Mouse (Mus musculus): ENCODE data around the gene Kansl1. TPM values are rescaled to one million over a fixed set of nuclear protein-coding genes. Genes with fewer than 3 reads are reported as not detected.
A peak's percentile ranks its signal among the peaks of the same experiment; 100 is the strongest.

The Kansl1 gene
- total and polyA plus RNA-seq, 3 experiments = 17.3 to 48.4 (median 24.7) TPM

- TF ChIP-seq MAX (IDR thresholded peaks at IDR 0.05; ENCODE audit: low read length) = no peak
- TF ChIP-seq MAZ (IDR thresholded peaks at IDR 0.05; ENCODE audit: low read depth, low read length) = no peak
- no peak for TF ChIP-seq JUND (conservative IDR thresholded peaks at IDR 0.05; ENCODE audit: low read depth, low read length)
- peak; percentile 96 for TF ChIP-seq CHD1 (IDR thresholded peaks at IDR 0.05; ENCODE audit: low read depth, low read length)
- 0 out of 2 replicates have a peak, but pooled peaks have one; percentile 6 for TF ChIP-seq MAFK (IDR thresholded peaks at IDR 0.05; ENCODE audit: insufficient replicate concordance, low read length)
- TF ChIP-seq TCF12 (IDR thresholded peaks at IDR 0.05; ENCODE audit: low read depth, low read length) = no peak
- TF ChIP-seq MEF2A (IDR thresholded peaks at IDR 0.05; ENCODE audit: borderline replicate concordance, low read depth, low read length) = no peak
- TF ChIP-seq PAX5 (IDR thresholded peaks at IDR 0.05; ENCODE audit: low read length) = no peak
- no peak for TF ChIP-seq UBTF (IDR thresholded peaks at IDR 0.05; ENCODE audit: low read depth, low read length)
Observed at GRCm38 (mm10) chr11:104440521-104441474, 27.9 kb downstream of the Kansl1 start (continued).

GRCm38 (mm10) chr11:104439703-104440102, 29.0 kb downstream of the Kansl1 start:
- Histone ChIP-seq H3K27ac (ENCODE audit: insufficient read depth, low read depth) (no peak overlapping the region), H3K4me3 (replicated peaks in 1 of 3; ENCODE audit: low read depth in 2 of 3, low read length in 2 of 3, poor library complexity in 1 of 3) (peak overlapping the region in 2 of 3 experiments; percentile 84 to 91), H3K9ac (ENCODE audit: insufficient read depth, low read depth) (peak overlapping the region; percentile 99; the same call in 1 of the 2 replicates), H3K36me3 (replicated peaks in 1 of 2; ENCODE audit: control insufficient read depth in 1 of 2, insufficient read depth in 1 of 2, low read length in 1 of 2) (peaks cover 0 to 5% of the 10 kb centered on the region in 2 experiments), H3K9me3 (replicated peaks; ENCODE audit: low read length) (no peaks in the 10 kb centered on the region), H3K4me2 (ENCODE audit: insufficient read depth, low read depth, poor library complexity, severe bottlenecking) (peak overlapping the region; percentile 64; the same call in 1 of the 2 replicates), H3K4me1 (ENCODE audit: control insufficient read depth in 1 of 2, insufficient read depth in 2 of 2) (peaks cover 3 to 52% of the 10 kb centered on the region in 2 experiments; a peak in 3 of 4 replicates), H3K27me3 (replicated peaks) (no peaks in the 10 kb centered on the region), H3K79me2 (replicated peaks; ENCODE audit: control insufficient read depth, extremely low read depth, insufficient read depth, poor library complexity, severe bottlenecking) (peaks cover 65% of the 10 kb centered on the region)
- dilution Hi-C loops (cut with MboI; ENCODE audit: extremely low pct_ligation_motif_present, extremely low pct_unique_long_range_greater_than_20kb, low sequenced_read_pairs) = no loop called here
- DNase-seq (ENCODE audit: extremely low read depth) = no peak
- in situ Hi-C loops (cut with MboI; ENCODE audit: low pct_ligation_motif_present, low pct_unique_long_range_greater_than_20kb, low sequenced_read_pairs) = no loop called here
- TF ChIP-seq HCFC1 (IDR thresholded peaks at IDR 0.05; ENCODE audit: low read depth, low read length) (no peak), ETS1 (conservative IDR thresholded peaks at IDR 0.05; ENCODE audit: low read depth, low read length) (0 out of 2 replicates have a peak, but pooled peaks have one; percentile 39), SMC3 (IDR thresholded peaks at IDR 0.05; ENCODE audit: low read depth, low read length) (no peak), GABPA (IDR thresholded peaks at IDR 0.05; ENCODE audit: insufficient replicate concordance, low read depth, low read length) (no peak), NRF1 (IDR thresholded peaks at IDR 0.05; ENCODE audit: low read depth, low read length) (no peak), MAX (IDR thresholded peaks at IDR 0.05; ENCODE audit: low read length) (no peak; the same call in 1 of the 2 replicates), NELFE (IDR thresholded peaks at IDR 0.05; ENCODE audit: low read depth, low read length) (no peak), RAD21 (IDR thresholded peaks at IDR 0.05; ENCODE audit: low read depth, low read length) (no peak), ZKSCAN1 (IDR thresholded peaks at IDR 0.05; ENCODE audit: borderline replicate concordance, low read depth, low read length) (no peak), KAT2A (IDR thresholded peaks at IDR 0.05; ENCODE audit: insufficient replicate concordance, low read length) (no peak), EP300 (IDR thresholded peaks at IDR 0.05; ENCODE audit: low read length) (no peak), MAZ (IDR thresholded peaks at IDR 0.05; ENCODE audit: low read depth, low read length) (no peak), UBTF (IDR thresholded peaks at IDR 0.05; ENCODE audit: low read depth, low read length) (no peak), JUND (conservative IDR thresholded peaks at IDR 0.05; ENCODE audit: low read depth, low read length) (0 out of 2 replicates have a peak, but pooled peaks have one; percentile 11), MAFK (IDR thresholded peaks at IDR 0.05; ENCODE audit: insufficient replicate concordance, low read length) (no peak), USF2 (conservative IDR thresholded peaks at IDR 0.05; ENCODE audit: low read depth, low read length) (no peak), SIN3A (IDR thresholded peaks at IDR 0.05; ENCODE audit: low read length) (0 out of 2 replicates have a peak, but pooled peaks have one; percentile 13), ZMIZ1 (IDR thresholded peaks at IDR 0.05; ENCODE audit: low read depth, low read length) (peak; percentile 32; the same call in 1 of the 2 replicates), JUN (IDR thresholded peaks at IDR 0.05; ENCODE audit: insufficient read depth, low read depth, low read length) (no peak), ZC3H11A (IDR thresholded peaks at IDR 0.05; ENCODE audit: low read depth, low read length) (no peak), CTCF (conservative IDR thresholded peaks at IDR 0.05 in 1 of 2, IDR thresholded peaks at IDR 0.05 in 1 of 2; ENCODE audit: low read depth in 2 of 2, low read length in 2 of 2) (no peak), MYC (IDR thresholded peaks at IDR 0.05; ENCODE audit: low read depth, low read length) (0 out of 2 replicates have a peak, but pooled peaks have one; percentile 34), ZNF384 (IDR thresholded peaks at IDR 0.05; ENCODE audit: low read depth, low read length) (no peak), BHLHE40 (IDR thresholded peaks at IDR 0.05; ENCODE audit: low read depth, low read length) (peak; percentile 70), IRF4 (IDR thresholded peaks at IDR 0.05; ENCODE audit: low read depth, low read length) (no peak), ELF1 (IDR thresholded peaks at IDR 0.05; ENCODE audit: low read depth, low read length) (no peak), CHD2 (IDR thresholded peaks at IDR 0.05; ENCODE audit: low read length) (no peak), POLR2AphosphoS2 (IDR thresholded peaks at IDR 0.05; ENCODE audit: low read depth, low read length) (no peak), MXI1 (IDR thresholded peaks at IDR 0.05; ENCODE audit: low read depth, low read length) (no peak), POLR2A (IDR thresholded peaks at IDR 0.05; ENCODE audit: low read depth, low read length) (no peak)

Measured in CH12.LX (cell line).